Mouse (Mus musculus) colon, adult 2 months (tissue): ENCODE measurements around the gene N4bp2l1. TPM values are rescaled to one million over a fixed set of nuclear protein-coding genes. Genes with fewer than 3 reads are reported as not detected.

Experiments
- polyA plus RNA-seq: library from polyadenylated mRNA; depleted of rRNA; stranded (reverse); fragments of >200 nt; gene quantifications from 2 replicates; pipeline ENCODE4 v1.2.3, GENCODE M21; 2012; rRNA removed

Gene N4bp2l1
- polyA plus RNA-seq = 4.2 and 4.7 TPM in 2 replicates

DNA sequence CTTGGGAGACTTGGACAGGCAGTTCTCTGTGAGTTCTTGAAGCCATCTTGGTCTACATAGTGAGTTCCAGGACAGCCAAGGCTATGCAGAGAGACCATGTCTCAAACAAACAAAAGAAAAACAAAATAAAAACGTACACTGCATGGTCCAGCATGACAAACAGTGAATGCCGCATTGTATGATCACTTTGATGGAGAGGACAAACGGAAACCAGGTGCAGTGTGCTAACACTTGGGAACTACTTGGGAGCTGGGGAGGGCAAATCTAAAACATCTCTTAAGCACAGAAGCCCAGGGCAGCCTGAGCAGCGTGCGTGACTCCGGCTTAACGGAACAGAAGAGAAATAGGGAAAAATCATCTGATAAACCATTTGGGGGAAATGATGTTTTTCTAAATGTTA, at the start of gene N4bp2l1:
Gene N4bp2l1, minus strand, starts transcription at position 101 of the 400 bp plus-strand sequence.

DNA sequence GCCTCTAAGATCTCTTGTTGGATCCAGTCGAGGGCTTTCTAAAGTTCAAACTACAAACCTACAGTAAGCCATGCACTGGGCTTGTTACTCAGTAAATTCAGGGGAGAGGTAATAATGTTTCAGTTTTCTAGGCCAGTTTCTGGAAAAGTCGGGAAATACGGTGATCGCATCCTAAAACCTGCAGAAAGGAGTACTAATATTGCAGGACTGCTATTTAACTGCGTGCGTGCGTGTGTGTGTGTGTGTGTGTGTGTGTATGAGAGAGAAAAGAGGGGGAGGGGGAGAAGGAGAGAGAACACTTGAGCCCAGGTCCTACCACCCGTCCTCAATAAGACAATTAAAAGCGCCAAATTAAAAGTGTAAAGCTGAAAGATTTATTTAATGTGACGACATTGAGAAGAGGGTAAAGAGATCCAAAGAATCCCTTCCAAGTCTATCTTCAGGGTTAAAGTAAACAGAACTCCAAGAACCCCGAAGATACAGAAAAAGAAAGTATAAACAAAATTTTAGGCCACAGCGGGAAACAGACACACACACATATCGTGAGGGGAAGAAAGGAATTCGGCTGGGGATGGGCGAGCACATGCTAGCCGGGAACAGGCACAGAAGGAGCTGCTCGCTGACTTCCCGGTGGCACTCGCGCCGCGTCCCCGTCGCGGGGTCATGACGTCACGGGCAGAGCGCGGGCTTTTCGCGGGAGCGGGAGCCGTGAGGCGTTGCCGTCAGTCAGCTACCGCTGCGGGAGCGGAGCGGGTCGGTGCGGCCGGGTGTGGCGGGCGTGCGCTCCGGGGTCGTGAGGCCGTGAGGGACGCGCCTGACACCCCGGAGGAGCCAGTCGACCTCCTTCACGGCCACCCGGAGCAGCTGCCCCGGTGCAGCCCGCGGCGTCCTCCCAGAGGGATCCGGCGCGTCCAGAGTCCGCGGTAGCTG, 74.8 kb downstream of the N4bp2l1 start, which contains the start of gene Brca2:
Gene Brca2, plus strand, starts transcription at position 694 of the 930 bp plus-strand sequence.

Other genes starting within 250 kb of the N4bp2l1 start
- not detected in 2 replicates for gene Zar1l, start 79.0 kb downstream of the N4bp2l1 start, polyA plus RNA-seq
- gene Brca2, start 74.6 kb downstream of the N4bp2l1 start, polyA plus RNA-seq = 2.3 TPM in 2 replicates
- 2.3 and 3.6 TPM in 2 replicates for gene N4bp2l2, start 69.0 kb upstream of the N4bp2l1 start, polyA plus RNA-seq
- 1.0 and 1.6 TPM in 2 replicates for gene Pds5b, start 76.6 kb upstream of the N4bp2l1 start, polyA plus RNA-seq